Mouse (Mus musculus) mature B cell (primary cell): ENCODE data around the gene Ephb2.

Source experiments
- in situ Hi-C: fragments of 300-500 bp; cut with MboI; formaldehyde crosslinking; loops from 2 replicates; pipeline ENCODE4 v1.14.3; 2019

Gene Ephb2

DNA sequence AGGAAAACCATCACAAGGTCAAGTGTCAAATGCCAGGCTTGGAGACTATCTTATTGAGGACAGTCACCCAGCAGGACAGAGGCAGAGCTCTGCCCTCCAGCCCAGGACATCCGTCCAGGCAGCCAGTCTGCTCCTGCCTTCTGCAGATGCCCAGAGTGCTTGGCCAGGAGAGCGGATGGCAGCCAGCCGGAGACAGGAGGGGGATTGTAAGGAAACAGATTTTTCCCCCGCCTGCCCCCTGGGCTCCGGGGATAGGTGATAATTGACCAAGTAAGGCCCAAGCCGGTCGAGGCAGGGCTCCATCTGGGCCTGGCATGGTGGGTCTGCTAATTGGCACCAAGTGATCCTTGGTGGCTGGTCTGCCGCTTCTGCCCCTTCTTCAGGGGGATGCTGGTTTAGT lies 133.3 kb downstream of the Ephb2 start:
- in situ Hi-C loops = no loop called here

GRCm38 (mm10) chr4:136701236-136701635 lies 134.6 kb downstream of the Ephb2 start:
- in situ Hi-C loops = no loop called here

- in situ Hi-C loops = no loop called here
Observed at GRCm38 (mm10) chr4:136699084-136699450, 136.7 kb downstream of the Ephb2 start.

DNA sequence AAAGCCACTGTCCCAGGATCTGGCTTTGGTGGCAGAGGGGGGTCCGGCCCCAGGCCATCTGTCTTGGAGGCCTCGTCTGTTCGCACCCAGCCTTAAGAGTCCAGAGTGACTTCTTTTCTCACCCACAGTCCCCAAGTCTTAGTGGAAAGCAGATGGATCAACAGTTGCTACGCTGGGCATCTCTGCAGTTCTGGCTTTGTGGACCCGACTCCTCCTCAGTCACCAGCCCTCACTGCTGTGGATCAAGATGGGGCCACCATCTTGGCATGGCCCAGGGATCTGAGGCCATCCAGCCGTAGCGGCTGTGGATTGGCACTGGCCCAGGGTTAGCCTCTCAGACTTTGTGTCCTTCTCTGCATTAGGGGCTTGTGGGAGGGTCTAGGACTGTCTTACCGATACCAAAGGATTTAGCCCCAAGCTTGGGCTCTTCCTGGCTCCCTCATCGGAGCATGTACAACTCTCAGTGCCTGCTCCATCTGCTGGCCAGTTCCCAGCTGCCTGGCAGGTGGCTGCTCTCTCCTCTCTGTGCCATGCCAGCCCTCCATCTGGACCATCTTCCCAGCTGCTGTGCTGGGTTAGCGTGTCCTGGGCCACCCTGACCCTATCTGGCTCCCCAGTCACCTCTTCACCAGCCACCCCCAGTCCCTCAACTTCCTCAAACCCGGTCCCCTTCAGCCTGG lies 137.2 kb downstream of the Ephb2 start:
- in situ Hi-C loops = no loop called here

- in situ Hi-C loops = no loop called here
Observed at GRCm38 (mm10) chr4:136697325-136697724, 138.5 kb downstream of the Ephb2 start.

GRCm38 (mm10) chr4:136696381-136696925 lies 139.3 kb downstream of the Ephb2 start:
- in situ Hi-C loops = no loop called here

GRCm38 (mm10) chr4:136695696-136696095 lies 140.1 kb downstream of the Ephb2 start:
- in situ Hi-C loops = no loop called here

GRCm38 (mm10) chr4:136690034-136690433 lies 145.8 kb downstream of the Ephb2 start:
- in situ Hi-C loops = no loop called here

DNA sequence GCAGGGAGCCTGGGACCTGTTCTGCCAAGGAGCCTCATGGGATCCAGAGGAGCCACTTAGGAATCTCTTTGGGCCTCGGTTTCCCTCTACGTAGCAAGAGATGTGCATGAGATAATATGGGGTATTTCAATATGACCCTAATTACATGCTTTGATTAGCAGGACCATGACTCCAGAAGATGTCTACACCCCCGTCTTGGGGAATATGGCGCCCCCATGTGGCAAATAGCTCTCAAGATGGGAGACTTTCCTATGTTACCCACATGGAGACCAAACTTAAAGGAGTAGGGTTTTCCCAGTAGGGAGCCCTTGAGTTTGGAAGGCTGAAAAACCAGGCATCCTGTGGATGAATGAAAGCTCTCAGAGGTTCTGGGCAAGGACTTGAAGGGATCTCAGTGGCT lies 147.7 kb downstream of the Ephb2 start:
- in situ Hi-C loops = no loop called here

DNA sequence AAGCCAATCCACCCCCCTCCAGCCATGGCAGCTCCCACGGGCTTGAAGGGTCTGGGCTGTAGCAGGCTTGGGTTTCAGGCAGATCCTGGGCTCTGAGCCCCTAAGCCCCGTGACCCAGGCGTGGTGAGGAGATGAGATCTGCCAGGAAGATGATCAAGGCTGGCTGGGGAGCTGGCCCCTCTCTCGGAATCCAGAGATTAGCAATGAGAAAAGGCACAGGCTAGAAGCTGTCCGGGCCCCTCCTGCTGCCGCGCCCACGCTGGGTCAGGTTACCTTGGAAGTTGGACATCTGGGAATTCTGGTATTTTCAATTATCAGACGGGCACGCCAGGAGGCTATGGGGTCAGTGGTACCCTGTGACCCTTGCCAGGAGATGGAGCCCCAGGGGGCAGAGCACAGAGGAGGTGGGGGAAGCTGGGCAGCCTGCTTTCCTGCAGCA lies 150.3 kb downstream of the Ephb2 start:
- in situ Hi-C loops = no loop called here

DNA sequence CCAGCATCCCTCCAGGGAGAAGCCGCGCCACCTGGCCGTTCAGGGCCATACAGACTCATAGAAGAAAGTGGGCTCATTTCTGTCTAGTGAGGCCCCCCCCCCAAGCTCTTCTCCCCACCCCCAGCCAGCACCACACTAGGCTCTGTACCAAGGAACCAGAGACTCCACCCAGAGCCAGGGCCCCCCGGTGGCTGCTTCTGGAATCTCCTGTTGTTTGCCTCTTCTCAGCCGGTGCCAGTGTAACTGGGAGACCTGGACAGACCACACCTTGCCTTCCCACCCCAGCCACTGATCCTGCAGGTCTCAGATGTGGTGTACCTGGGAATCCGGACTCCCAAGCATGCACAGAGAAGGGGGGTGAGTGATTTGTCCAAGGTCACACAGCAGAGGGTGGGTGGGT lies 151.3 kb downstream of the Ephb2 start:
- in situ Hi-C loops = no loop called here

GRCm38 (mm10) chr4:136680641-136681040 lies 155.1 kb downstream of the Ephb2 start:
- in situ Hi-C loops = no loop called here

GRCm38 (mm10) chr4:136679221-136679620 lies 156.6 kb downstream of the Ephb2 start:
- in situ Hi-C loops = no loop called here

DNA sequence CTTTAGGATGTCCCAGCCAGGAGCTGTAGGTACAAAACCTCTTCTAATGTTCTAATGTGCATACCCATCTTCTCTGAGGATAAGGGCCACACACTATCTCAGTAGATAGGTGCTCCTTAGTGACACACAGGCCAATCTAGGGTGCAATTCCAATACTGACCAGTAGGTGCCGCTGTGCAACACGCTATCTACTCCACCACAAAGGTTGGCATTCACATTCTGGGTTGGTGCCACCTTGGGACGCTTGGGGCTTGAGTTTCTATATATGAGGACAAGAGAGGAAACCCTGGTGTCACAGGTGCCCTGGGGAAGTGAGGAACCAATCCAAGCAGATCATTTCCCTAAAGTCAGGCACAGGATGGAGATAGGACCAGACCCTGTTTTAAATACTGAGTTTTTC lies 157.3 kb downstream of the Ephb2 start:
- in situ Hi-C loops = no loop called here

DNA sequence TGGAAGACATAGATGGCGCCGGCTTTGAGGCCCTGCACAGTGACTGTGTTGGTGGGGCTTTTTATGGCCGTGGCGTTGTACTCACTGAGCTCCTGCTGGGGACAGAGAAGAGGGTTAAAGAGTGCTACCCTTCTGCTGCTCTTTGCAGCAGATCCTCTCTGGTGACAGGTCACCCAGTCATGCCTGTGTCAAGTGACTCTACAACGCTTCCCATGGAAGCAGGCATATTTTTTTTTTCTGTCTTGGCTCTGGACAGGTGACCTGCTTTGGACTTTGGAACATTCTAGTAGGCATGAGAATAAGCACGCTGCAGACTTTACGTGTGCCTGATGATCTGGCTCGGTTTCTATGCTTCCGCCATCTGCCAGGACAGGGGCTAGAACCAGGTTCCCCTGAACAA lies 160.3 kb downstream of the Ephb2 start:
- in situ Hi-C loops = no loop called here

- in situ Hi-C loops = no loop called here
Observed at GRCm38 (mm10) chr4:136672335-136673090, 163.3 kb downstream of the Ephb2 start.

DNA sequence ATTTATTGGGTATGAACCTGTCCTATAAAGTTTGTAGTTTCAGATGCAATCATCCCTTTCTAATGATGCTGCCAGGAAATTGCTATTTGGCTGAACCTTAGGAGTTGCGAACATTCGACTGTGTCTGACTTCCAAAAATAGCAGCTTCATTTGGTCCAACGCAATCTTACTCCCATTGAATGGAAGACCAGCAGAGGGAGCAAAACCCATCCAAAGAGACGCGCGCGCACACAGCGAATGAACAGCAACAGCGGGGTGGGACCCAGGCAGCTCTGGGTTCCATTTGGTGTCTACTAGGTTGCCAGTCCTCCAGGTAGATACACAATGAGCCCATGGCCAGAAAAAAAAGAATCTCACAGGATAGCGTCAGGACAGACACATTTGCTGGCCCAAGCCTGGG lies 168.0 kb downstream of the Ephb2 start:
- in situ Hi-C loops = no loop called here

GRCm38 (mm10) chr4:136666002-136666401 lies 169.8 kb downstream of the Ephb2 start:
- in situ Hi-C loops = no loop called here

DNA sequence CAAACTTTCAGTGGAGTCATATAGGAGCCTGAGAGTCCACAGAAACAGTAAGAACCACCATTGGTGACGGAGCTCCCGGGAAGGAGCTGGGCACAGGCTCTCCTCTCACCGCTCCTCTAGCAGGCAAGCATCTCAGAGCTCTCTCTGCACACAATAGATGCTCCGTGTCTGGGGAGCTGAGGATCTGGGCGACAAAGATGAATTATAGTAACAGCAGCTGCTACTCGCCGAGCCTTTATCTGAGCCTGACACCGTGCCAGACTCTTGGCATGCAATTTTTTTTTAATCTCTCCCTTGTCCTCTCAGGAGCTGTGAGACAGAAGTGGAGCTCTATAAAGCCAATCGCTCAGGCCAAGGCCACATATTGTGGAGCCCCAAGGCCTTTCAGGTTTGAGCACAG lies 170.7 kb downstream of the Ephb2 start:
- in situ Hi-C loops = no loop called here

- in situ Hi-C loops = no loop called here
Observed at GRCm38 (mm10) chr4:136657914-136658313, 177.9 kb downstream of the Ephb2 start.

DNA sequence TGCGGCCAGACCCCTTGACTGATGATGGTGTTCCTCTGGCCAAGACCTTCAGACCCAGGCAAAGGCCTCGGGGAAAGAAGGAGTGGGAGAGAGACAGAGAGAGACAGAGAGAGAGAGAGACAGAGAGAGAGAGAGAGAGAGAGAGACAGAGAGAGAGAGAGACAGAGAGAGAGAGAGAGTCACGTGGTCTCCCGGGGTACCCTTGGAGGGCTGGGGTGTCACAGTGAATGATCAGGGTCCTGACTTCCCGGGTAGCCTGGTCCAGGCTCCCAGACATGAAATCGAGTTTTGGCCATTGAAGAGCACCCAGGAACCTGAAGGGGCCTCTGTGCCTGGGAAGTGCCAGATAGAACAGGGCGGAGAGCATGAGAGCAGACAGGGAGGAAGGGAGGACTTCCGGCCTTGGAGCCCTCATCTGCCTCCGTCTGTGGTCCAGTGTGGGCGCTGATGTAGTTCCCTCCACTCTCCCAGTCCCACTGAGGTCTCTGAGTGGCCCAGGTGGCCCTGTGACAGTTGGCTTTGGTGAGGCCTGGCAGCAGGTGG lies 182.0 kb downstream of the Ephb2 start:
- in situ Hi-C loops = no loop called here

- in situ Hi-C loops = no loop called here
Observed at GRCm38 (mm10) chr4:136653019-136653418, 182.8 kb downstream of the Ephb2 start.

- in situ Hi-C loops = no loop called here
Observed at GRCm38 (mm10) chr4:136652528-136652910, 183.3 kb downstream of the Ephb2 start.
